Mouse (Mus musculus) MEL (cell line): ENCODE data around the gene Ddit4. TPM values are rescaled to one million over a fixed set of nuclear protein-coding genes. Genes with fewer than 3 reads are reported as not detected.

ENCODE experiments used
- polyA plus RNA-seq, 2 experiments: library from polyadenylated mRNA; stranded (reverse) in 1 of 2; unstranded in 1 of 2; fragments of >175 nt in 1 of 2; fragments of >200 nt in 1 of 2; gene quantifications; 2 replicates each; pipeline versions ENCODE4 v1.2.1 to v1.2.4; 2012; ENCODE audit warnings: low replicate concordance in 2 of 2, low read depth in 1 of 2; ENCODE audit not compliant: insufficient read length in 2 of 2, insufficient read depth in 1 of 2, missing spikeins in 1 of 2
- total RNA-seq: library from RNA; depleted of rRNA; stranded (reverse); fragments of 300-350 nt; gene quantifications from 2 replicates; pipeline ENCODE4 v1.2.3, GENCODE M21; 2012; rRNA removed

The Ddit4 gene
- total and polyA plus RNA-seq, 3 experiments, result 2.6 to 11.6 TPM; not detected in 1

Other genes starting within 250 kb of the Ddit4 start
- 16.9 and 18.0 TPM in 2 replicates for gene Micu1, start 249.4 kb downstream of the Ddit4 start, total RNA-seq
- gene Micu1, start 249.4 kb downstream of the Ddit4 start, polyA plus RNA-seq, result 10 to 100 TPM in 1 of 2 experiments, not detected in 1; 26.8 TPM
- 13.3 and 17.2 TPM in 2 replicates for gene Dnajb12, start 72.3 kb downstream of the Ddit4 start, total RNA-seq
- 100 to 1,000 TPM in 1 of 2 experiments, 10 to 100 TPM in 1; 41.7 to 217 TPM for gene Dnajb12, start 72.3 kb downstream of the Ddit4 start, polyA plus RNA-seq
- gene Ascc1, start 51.0 kb upstream of the Ddit4 start, total RNA-seq, result 17.0 and 17.1 TPM in 2 replicates
- 10 to 100 TPM in 1 of 2 experiments, not detected in 1; 37.9 TPM for gene Ascc1, start 51.0 kb upstream of the Ddit4 start, polyA plus RNA-seq
- 61.5 and 73.0 TPM in 2 replicates for gene Anapc16, start 51.3 kb upstream of the Ddit4 start, total RNA-seq
- 10 to 100 TPM in 1 of 2 experiments, not detected in 1; 53.7 TPM for gene Anapc16, start 51.3 kb upstream of the Ddit4 start, polyA plus RNA-seq
- not detected in 2 replicates for gene Spock2, start 154.4 kb upstream of the Ddit4 start, total RNA-seq
- under 1 TPM in 1 of 2 experiments, not detected in 1; 0.03 TPM for gene Spock2, start 154.4 kb upstream of the Ddit4 start, polyA plus RNA-seq